Mouse (Mus musculus) testis, adult 2 months (tissue): ENCODE results near the gene Adtrp.

Experiments used
- CTCF ChIP-seq: fragments of 200-500 bp; IDR thresholded peaks from 2 replicates; pipeline ENCODE4 v1.5.1; 2012; ENCODE audit warnings: low read depth, mild to moderate bottlenecking, inconsistent platforms, low read length, moderate library complexity; ENCODE audit not compliant: control insufficient read depth, insufficient read depth, insufficient replicate concordance
- POLR2A ChIP-seq: fragments of 200-500 bp; IDR thresholded peaks from 2 replicates; pipeline ENCODE4 v1.6.1; 2012; ENCODE audit warnings: low read depth, mild to moderate bottlenecking, inconsistent platforms, low read length, moderate library complexity; ENCODE audit not compliant: control insufficient read depth

- TF ChIP-seq CTCF (no peak), POLR2A (no peak)
Observed at GRCm38 (mm10) chr13:41761986-41762385, 85.5 kb downstream of the Adtrp start.
